Mouse (Mus musculus): Measurements from ENCODE around the gene Tagln2.

Gene Tagln2

GRCm38 (mm10) chr1:172503111-172503997 lies 3.5 kb downstream of the Tagln2 start:
- no peak for DNase-seq

GRCm38 (mm10) chr1:172504756-172505155 lies 4.9 kb downstream of the Tagln2 start:
- DNase-seq: no peak

GRCm38 (mm10) chr1:172507001-172507400 lies 7.2 kb downstream of the Tagln2 start:
- DNase-seq: no peak

- DNase-seq: no peak
Measured at GRCm38 (mm10) chr1:172507701-172508100, 7.9 kb downstream of the Tagln2 start.

- no peak for DNase-seq
Measured at GRCm38 (mm10) chr1:172508172-172508571, 8.3 kb downstream of the Tagln2 start.

- DNase-seq: no peak
Measured at GRCm38 (mm10) chr1:172509235-172509634, 9.4 kb downstream of the Tagln2 start.

- DNase-seq: no peak
Measured at GRCm38 (mm10) chr1:172509983-172510382, 10.1 kb downstream of the Tagln2 start.

GRCm38 (mm10) chr1:172510421-172510972 lies 10.7 kb downstream of the Tagln2 start:
- no peak for DNase-seq

- peak; percentile 74 to 79 for DNase-seq
Measured at GRCm38 (mm10) chr1:172512962-172513361, 13.1 kb downstream of the Tagln2 start.

- DNase-seq: peak; percentile 70 to 79
Measured at GRCm38 (mm10) chr1:172513525-172514212, 13.8 kb downstream of the Tagln2 start.

GRCm38 (mm10) chr1:172514213-172514529 lies 14.3 kb downstream of the Tagln2 start:
- no peak for DNase-seq

- no peak for DNase-seq
Measured at GRCm38 (mm10) chr1:172514551-172515268, 14.9 kb downstream of the Tagln2 start.

- no peak for DNase-seq
Measured at GRCm38 (mm10) chr1:172515396-172515795, 15.5 kb downstream of the Tagln2 start.

- no peak for DNase-seq
Measured at GRCm38 (mm10) chr1:172518013-172518412, 18.2 kb downstream of the Tagln2 start.

GRCm38 (mm10) chr1:172519644-172520043 lies 19.8 kb downstream of the Tagln2 start:
- DNase-seq: no peak

- peak; percentile 85 to 91 for DNase-seq
Measured at GRCm38 (mm10) chr1:172520576-172521440, 21.0 kb downstream of the Tagln2 start, which contains the start of gene Cfap45. TSS of gene Cfap45 (plus strand) at chr1:172520801.

GRCm38 (mm10) chr1:172522524-172522923 lies 22.7 kb downstream of the Tagln2 start:
- no peak for DNase-seq

GRCm38 (mm10) chr1:172523699-172524101 lies 23.9 kb downstream of the Tagln2 start:
- no peak for DNase-seq

- DNase-seq: no peak
Measured at GRCm38 (mm10) chr1:172525027-172525764, 25.3 kb downstream of the Tagln2 start.

- no peak for DNase-seq
Measured at GRCm38 (mm10) chr1:172525971-172526370, 26.1 kb downstream of the Tagln2 start.

- DNase-seq: no peak
Measured at GRCm38 (mm10) chr1:172526380-172527081, 26.7 kb downstream of the Tagln2 start.

Measured in thymus, adult 18-20 months (tissue).